Mouse (Mus musculus): ENCODE data around the gene Dab2ip. TPM values are rescaled to one million over a fixed set of nuclear protein-coding genes. Genes with fewer than 3 reads are reported as not detected.

Gene Dab2ip
- polyA plus RNA-seq, 1 experiment from 2014 or later, result 52.3 TPM

- no peak for ATAC-seq (ENCODE audit: low FRiP score, low read depth)
- H3K4me3 ChIP-seq, result no peak overlapping the region
- H3K36me3 ChIP-seq, result no peaks in the 10 kb centered on the region
- peaks cover 41% of the 10 kb centered on the region for H3K4me1 ChIP-seq
- H3K27ac ChIP-seq, result no peak overlapping the region
- H3K9ac ChIP-seq, result no peak overlapping the region; the same call in 1 of the 2 replicates
- H3K4me2 ChIP-seq (replicated peaks), result no peak overlapping the region; the same call in 1 of the 2 replicates
- peaks cover 27% of the 10 kb centered on the region for H3K27me3 ChIP-seq
- H3K9me3 ChIP-seq, result no peaks in the 10 kb centered on the region
- WGBS, result 45% methylated on average over 9 of the region's 9 CpGs
Measured at GRCm38 (mm10) chr2:35588368-35588767, 30.3 kb downstream of the Dab2ip start.

- 67% methylated on average over 10 of the region's 10 CpGs for WGBS
- H3K9ac ChIP-seq, result no peak overlapping the region
- peaks cover 17% of the 10 kb centered on the region for H3K27me3 ChIP-seq
- no peaks in the 10 kb centered on the region for H3K36me3 ChIP-seq
- peak overlapping the region; percentile 44; the same call in 1 of the 2 replicates for H3K27ac ChIP-seq
- no peak overlapping the region for H3K4me3 ChIP-seq
- no peak for ATAC-seq (ENCODE audit: low FRiP score, low read depth)
- no peaks in the 10 kb centered on the region for H3K9me3 ChIP-seq
- no peak overlapping the region for H3K4me2 ChIP-seq (replicated peaks)
- H3K4me1 ChIP-seq, result peaks cover 35% of the 10 kb centered on the region
Measured at GRCm38 (mm10) chr2:35589385-35589784, 31.3 kb downstream of the Dab2ip start.

- no peaks in the 10 kb centered on the region for H3K36me3 ChIP-seq
- WGBS, result 68% methylated on average over 4 of the region's 4 CpGs
- no peak overlapping the region for H3K4me2 ChIP-seq (replicated peaks)
- no peak for ATAC-seq (ENCODE audit: low FRiP score, low read depth)
- no peaks in the 10 kb centered on the region for H3K9me3 ChIP-seq
- peaks cover 35% of the 10 kb centered on the region for H3K4me1 ChIP-seq
- no peak overlapping the region for H3K9ac ChIP-seq
- H3K27me3 ChIP-seq, result peaks cover 13% of the 10 kb centered on the region
- H3K4me3 ChIP-seq, result no peak overlapping the region
- H3K27ac ChIP-seq, result peak overlapping the region; percentile 44; the same call in 1 of the 2 replicates
Measured at GRCm38 (mm10) chr2:35589800-35590199, 31.7 kb downstream of the Dab2ip start.

GRCm38 (mm10) chr2:35591961-35592724 lies 34.1 kb downstream of the Dab2ip start:
- Histone ChIP-seq H3K9me3 (no peaks in the 10 kb centered on the region), H3K27ac (no peak overlapping the region), H3K4me3 (no peak overlapping the region), H3K9ac (no peak overlapping the region), H3K4me2 (replicated peaks) (no peak overlapping the region), H3K27me3 (0 out of 2 replicates have a peak, but pooled peaks cover 5% of the 10 kb centered on the region), H3K4me1 (peaks cover 41% of the 10 kb centered on the region), H3K36me3 (no peaks in the 10 kb centered on the region)
- WGBS, result 76% methylated on average over 14 of the region's 14 CpGs
- ATAC-seq (ENCODE audit: low FRiP score, low read depth), result no peak

GRCm38 (mm10) chr2:35592725-35593392 lies 34.8 kb downstream of the Dab2ip start:
- Histone ChIP-seq H3K27ac (no peak overlapping the region), H3K9me3 (no peaks in the 10 kb centered on the region), H3K4me1 (peaks cover 43% of the 10 kb centered on the region), H3K27me3 (0 out of 2 replicates have a peak, but pooled peaks cover 5% of the 10 kb centered on the region), H3K4me3 (no peak overlapping the region), H3K9ac (no peak overlapping the region), H3K4me2 (replicated peaks) (no peak overlapping the region), H3K36me3 (no peaks in the 10 kb centered on the region)
- 81% methylated on average over 9 of the region's 9 CpGs for WGBS
- no peak for ATAC-seq (ENCODE audit: low FRiP score, low read depth)

- Histone ChIP-seq H3K4me1 (peaks cover 43% of the 10 kb centered on the region), H3K9me3 (no peaks in the 10 kb centered on the region), H3K27me3 (0 out of 2 replicates have a peak, but pooled peaks cover under 1% of the 10 kb centered on the region), H3K27ac (no peak overlapping the region), H3K9ac (no peak overlapping the region), H3K4me2 (replicated peaks) (no peak overlapping the region), H3K4me3 (no peak overlapping the region), H3K36me3 (no peaks in the 10 kb centered on the region)
- WGBS, result 60% methylated on average over 7 of the region's 7 CpGs
- ATAC-seq (ENCODE audit: low FRiP score, low read depth), result no peak
Measured at GRCm38 (mm10) chr2:35593889-35594288, 35.8 kb downstream of the Dab2ip start.

- Histone ChIP-seq H3K4me1 (peaks cover 36% of the 10 kb centered on the region), H3K36me3 (no peaks in the 10 kb centered on the region), H3K27ac (no peak overlapping the region), H3K4me2 (replicated peaks) (no peak overlapping the region), H3K9me3 (no peaks in the 10 kb centered on the region), H3K9ac (no peak overlapping the region), H3K4me3 (no peak overlapping the region), H3K27me3 (no peaks in the 10 kb centered on the region)
- 50% methylated on average over 1 of the region's 1 CpGs for WGBS
- no peak for ATAC-seq (ENCODE audit: low FRiP score, low read depth)
Measured at GRCm38 (mm10) chr2:35595102-35595501, 37.0 kb downstream of the Dab2ip start.

GRCm38 (mm10) chr2:35595718-35596117 lies 37.7 kb downstream of the Dab2ip start:
- no peak overlapping the region for H3K9ac ChIP-seq
- H3K4me3 ChIP-seq, result no peak overlapping the region
- no peaks in the 10 kb centered on the region for H3K36me3 ChIP-seq
- 47% methylated on average over 5 of the region's 5 CpGs for WGBS
- ATAC-seq (ENCODE audit: low FRiP score, low read depth), result no peak
- H3K9me3 ChIP-seq, result no peaks in the 10 kb centered on the region
- H3K27me3 ChIP-seq, result no peaks in the 10 kb centered on the region
- H3K4me1 ChIP-seq, result peaks cover 36% of the 10 kb centered on the region
- H3K4me2 ChIP-seq (replicated peaks), result no peak overlapping the region
- H3K27ac ChIP-seq, result no peak overlapping the region

GRCm38 (mm10) chr2:35596796-35597195 lies 38.7 kb downstream of the Dab2ip start:
- Histone ChIP-seq H3K9me3 (no peaks in the 10 kb centered on the region), H3K4me2 (replicated peaks) (no peak overlapping the region), H3K36me3 (no peaks in the 10 kb centered on the region), H3K9ac (no peak overlapping the region), H3K4me3 (no peak overlapping the region), H3K4me1 (peaks cover 31% of the 10 kb centered on the region), H3K27me3 (no peaks in the 10 kb centered on the region), H3K27ac (0 out of 2 replicates have a peak overlapping the region, but pooled peaks have one; percentile 16)
- 74% methylated on average over 4 of the region's 4 CpGs for WGBS
- ATAC-seq (ENCODE audit: low FRiP score, low read depth), result no peak

GRCm38 (mm10) chr2:35598819-35599218 lies 40.8 kb downstream of the Dab2ip start:
- no peaks in the 10 kb centered on the region for H3K27me3 ChIP-seq
- no peak overlapping the region for H3K9ac ChIP-seq
- no peak overlapping the region for H3K4me2 ChIP-seq (replicated peaks)
- H3K36me3 ChIP-seq, result no peaks in the 10 kb centered on the region
- ATAC-seq (ENCODE audit: low FRiP score, low read depth), result no peak
- no peak overlapping the region for H3K4me3 ChIP-seq
- WGBS, result 52% methylated on average over 3 of the region's 3 CpGs
- no peaks in the 10 kb centered on the region for H3K9me3 ChIP-seq
- peaks cover 31% of the 10 kb centered on the region for H3K4me1 ChIP-seq
- H3K27ac ChIP-seq, result no peak overlapping the region

- 68% methylated on average over 3 of the region's 3 CpGs for WGBS
- Histone ChIP-seq H3K27me3 (no peaks in the 10 kb centered on the region), H3K4me3 (no peak overlapping the region), H3K9me3 (no peaks in the 10 kb centered on the region), H3K4me1 (peaks cover 34% of the 10 kb centered on the region), H3K27ac (no peak overlapping the region), H3K4me2 (replicated peaks) (no peak overlapping the region), H3K36me3 (no peaks in the 10 kb centered on the region), H3K9ac (no peak overlapping the region)
- ATAC-seq (ENCODE audit: low FRiP score, low read depth), result no peak
Measured at GRCm38 (mm10) chr2:35601665-35602064, 43.6 kb downstream of the Dab2ip start.

GRCm38 (mm10) chr2:35607476-35607875 lies 49.4 kb downstream of the Dab2ip start:
- Histone ChIP-seq H3K36me3 (no peaks in the 10 kb centered on the region), H3K4me1 (peaks cover 61% of the 10 kb centered on the region), H3K9ac (no peak overlapping the region), H3K27ac (no peak overlapping the region), H3K4me2 (replicated peaks) (no peak overlapping the region), H3K9me3 (no peaks in the 10 kb centered on the region), H3K27me3 (no peaks in the 10 kb centered on the region), H3K4me3 (no peak overlapping the region)
- ATAC-seq (ENCODE audit: low FRiP score, low read depth), result no peak
- 41% methylated on average over 8 of the region's 8 CpGs for WGBS
